Mouse (Mus musculus) stomach, embryonic 16.5 days (tissue): ENCODE data around the gene Ncoa3. TPM values are rescaled to one million over a fixed set of nuclear protein-coding genes. Genes with fewer than 3 reads are reported as not detected.

Experiments used
- ATAC-seq: fragments of 200-750 bp; cut with Nextera tagmentation; 2 replicates; pipeline ENCODE4 v1.8.0; 2017; ENCODE audit warnings: moderate number of reproducible peaks, moderate TSS enrichment; ENCODE audit not compliant: insufficient read depth, low FRiP score
- H3K27ac ChIP-seq: fragments of 300-500 bp; sonication (generic); 2 replicates; pipeline ENCODE4 v1.5.1; 2014; ENCODE audit warnings: low read length
- H3K27me3 ChIP-seq: fragments of 300-500 bp; sonication (generic); 2 replicates; pipeline ENCODE4 v1.6.1; 2014; ENCODE audit warnings: low read length, control low read depth, mixed read lengths; ENCODE audit not compliant: control insufficient read depth, insufficient read depth
- H3K36me3 ChIP-seq: fragments of 300-500 bp; sonication (generic); 2 replicates; pipeline ENCODE4 v1.6.1; 2014; ENCODE audit warnings: low read length; ENCODE audit not compliant: control insufficient read depth, insufficient read depth
- H3K4me1 ChIP-seq: fragments of 300-500 bp; sonication (generic); 2 replicates; pipeline ENCODE4 v1.6.1; 2014; ENCODE audit warnings: low read length, control low read depth, mixed read lengths; ENCODE audit not compliant: control insufficient read depth, insufficient read depth
- H3K4me2 ChIP-seq: fragments of 300-500 bp; sonication (generic); 2 replicates; pipeline ENCODE4 v1.6.1; 2014; ENCODE audit warnings: low read depth, low read length, mixed read lengths
- H3K4me3 ChIP-seq: fragments of 300-500 bp; sonication (generic); replicated peaks from 2 replicates; pipeline ENCODE4 v1.5.1; 2014; ENCODE audit warnings: mild to moderate bottlenecking, low read length
- H3K9ac ChIP-seq: fragments of 300-500 bp; sonication (generic); 2 replicates; pipeline ENCODE4 v1.6.1; 2014; ENCODE audit warnings: low read length
- H3K9me3 ChIP-seq: fragments of 300-500 bp; sonication (generic); replicated peaks from 2 replicates; pipeline ENCODE4 v1.6.1; 2016; ENCODE audit warnings: low read length, control low read depth; ENCODE audit not compliant: control insufficient read depth
- WGBS: fragments of 180-500 bp; shearing (Covaris S2); extraction: QIAGEN DNeasy Blood & Tissue Kit; methylation state at CpG from one replicate; pipeline ENCODE4 v1.1.7; 2014; 5-methylcytosine and 5-hydroxymethylcytosine counted together
- polyA plus RNA-seq: library from polyadenylated mRNA; unstranded; fragments of >200 nt; fragmentation: Nextera tagmentation; extraction: Ambion mirVana; gene quantifications from 2 replicates; pipeline ENCODE4 v1.2.1, GENCODE M21; 2015

Gene Ncoa3
- polyA plus RNA-seq, 1 experiment from 2014 or later: 15.7 TPM

DNA sequence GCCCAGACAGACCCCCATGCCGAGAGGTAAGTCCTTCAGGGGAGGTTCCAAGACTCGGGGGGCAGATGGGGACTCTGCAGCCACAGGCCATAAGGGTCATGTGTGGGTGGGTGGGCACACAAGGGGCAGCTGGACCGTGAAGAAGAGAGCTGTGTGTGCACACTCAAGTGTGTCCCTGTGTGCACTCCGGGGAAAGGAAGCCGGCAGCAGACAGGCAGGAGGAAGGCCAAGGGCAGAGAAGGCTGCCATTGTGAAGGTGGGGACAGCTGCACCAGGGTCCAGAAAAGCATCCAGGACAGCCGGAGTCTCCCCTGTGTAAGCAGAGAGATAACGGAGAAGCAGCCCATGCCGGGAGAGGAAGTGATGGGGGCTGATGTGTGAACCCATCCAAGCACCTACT lies 118.3 kb downstream of the Ncoa3 start:
- Histone ChIP-seq H3K4me2 (no peak overlapping the region), H3K9me3 (no peaks in the 10 kb centered on the region), H3K4me1 (peaks cover 16% of the 10 kb centered on the region), H3K27me3 (no peaks in the 10 kb centered on the region), H3K4me3 (no peak overlapping the region), H3K9ac (no peak overlapping the region), H3K36me3 (peaks cover 3% of the 10 kb centered on the region; the same call in 1 of the 2 replicates), H3K27ac (no peak overlapping the region)
- WGBS: 86% methylated on average over 8 of the region's 8 CpGs
- ATAC-seq: no peak

DNA sequence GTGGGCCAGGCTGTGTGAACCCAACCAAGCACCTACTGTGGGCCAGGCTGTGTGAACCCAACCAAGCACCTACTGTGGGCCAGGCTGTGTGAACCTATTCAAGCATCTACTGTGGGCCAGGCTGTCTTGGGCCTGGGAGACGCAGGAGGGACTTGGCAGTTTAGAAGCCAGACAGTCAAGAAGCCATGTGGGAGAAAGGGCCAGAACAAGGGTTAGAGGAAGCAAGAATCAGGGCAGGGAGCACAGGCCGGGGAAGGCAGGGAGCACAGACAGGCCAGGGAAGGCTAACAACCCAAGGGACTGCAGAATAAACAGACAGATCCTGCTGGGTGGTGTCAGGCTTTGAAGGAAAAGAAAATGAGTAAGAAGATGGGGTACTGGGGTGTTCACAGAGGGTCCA lies 118.8 kb downstream of the Ncoa3 start:
- no peak for ATAC-seq
- Histone ChIP-seq H3K4me1 (peaks cover 11% of the 10 kb centered on the region), H3K9ac (no peak overlapping the region), H3K9me3 (no peaks in the 10 kb centered on the region), H3K27me3 (no peaks in the 10 kb centered on the region), H3K36me3 (peaks cover 4% of the 10 kb centered on the region; the same call in 1 of the 2 replicates), H3K4me3 (no peak overlapping the region), H3K4me2 (no peak overlapping the region), H3K27ac (no peak overlapping the region)
- 81% methylated on average over 2 of the region's 2 CpGs for WGBS

DNA sequence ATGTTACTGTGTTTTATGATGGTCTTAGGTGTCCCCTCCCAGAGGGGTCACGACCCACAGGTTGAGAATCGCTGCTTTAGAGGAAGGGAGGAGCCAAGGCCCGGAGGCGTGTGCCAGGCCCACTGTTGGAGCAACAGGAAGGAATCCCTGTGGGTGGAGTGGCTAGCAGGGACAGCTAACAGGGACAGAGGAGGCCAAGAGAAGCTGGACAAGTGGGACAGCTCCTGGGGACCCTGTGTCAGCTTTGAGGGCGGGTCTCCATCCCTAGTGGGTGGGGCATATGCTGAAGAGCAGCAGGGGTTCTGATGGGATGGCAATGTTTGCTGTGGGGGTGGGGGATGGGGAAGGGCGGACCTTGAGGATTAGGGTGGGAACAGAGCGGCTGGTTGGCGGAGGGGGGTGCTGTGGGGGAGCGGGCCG lies 119.4 kb downstream of the Ncoa3 start:
- H3K27me3 ChIP-seq: no peaks in the 10 kb centered on the region
- H3K27ac ChIP-seq: no peak overlapping the region
- H3K4me2 ChIP-seq: no peak overlapping the region
- no peak for ATAC-seq
- peaks cover 5% of the 10 kb centered on the region; the same call in 1 of the 2 replicates for H3K4me1 ChIP-seq
- no peaks in the 10 kb centered on the region for H3K9me3 ChIP-seq
- H3K36me3 ChIP-seq: peaks cover 4% of the 10 kb centered on the region; the same call in 1 of the 2 replicates
- no peak overlapping the region for H3K9ac ChIP-seq
- H3K4me3 ChIP-seq: no peak overlapping the region
- WGBS: 55% methylated on average over 10 of the region's 10 CpGs

DNA sequence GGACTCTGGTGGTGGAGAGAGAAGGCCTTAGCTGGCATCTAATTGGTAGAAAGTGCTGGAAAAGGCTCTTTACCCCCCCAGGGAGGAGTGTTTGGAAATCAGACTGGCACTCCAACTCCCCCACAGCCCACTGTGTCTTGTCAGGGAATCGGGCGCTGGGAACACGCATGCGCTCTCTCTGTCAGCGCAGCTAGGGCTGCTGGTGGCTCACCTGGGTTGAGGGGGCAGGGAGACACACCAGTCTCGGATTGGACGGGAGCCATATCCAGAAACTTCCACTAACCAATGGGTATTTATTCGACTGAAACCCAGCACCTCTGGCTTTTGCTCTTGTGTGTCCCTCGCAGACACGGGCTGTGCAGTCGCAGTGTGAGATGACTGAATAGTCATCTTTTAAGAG lies 120.5 kb downstream of the Ncoa3 start:
- Histone ChIP-seq H3K4me2 (no peak overlapping the region), H3K27ac (no peak overlapping the region), H3K9me3 (no peaks in the 10 kb centered on the region), H3K4me3 (no peak overlapping the region), H3K27me3 (no peaks in the 10 kb centered on the region), H3K9ac (no peak overlapping the region), H3K36me3 (peaks cover 4% of the 10 kb centered on the region; the same call in 1 of the 2 replicates), H3K4me1 (0 out of 2 replicates have a peak, but pooled peaks cover 3% of the 10 kb centered on the region)
- WGBS: 92% methylated on average over 11 of the region's 11 CpGs
- no peak for ATAC-seq

GRCm38 (mm10) chr2:166115571-166116277 lies 123.3 kb downstream of the Ncoa3 start:
- Histone ChIP-seq H3K4me1 (no peaks in the 10 kb centered on the region), H3K27ac (no peak overlapping the region), H3K9ac (no peak overlapping the region), H3K36me3 (peaks cover 4% of the 10 kb centered on the region; the same call in 1 of the 2 replicates), H3K27me3 (no peaks in the 10 kb centered on the region), H3K9me3 (no peaks in the 10 kb centered on the region), H3K4me3 (no peak overlapping the region), H3K4me2 (no peak overlapping the region)
- 79% methylated on average over 15 of the region's 15 CpGs for WGBS
- ATAC-seq: peak; percentile 46; the same call in 1 of the 2 replicates

- Histone ChIP-seq H3K4me3 (no peak overlapping the region), H3K27me3 (no peaks in the 10 kb centered on the region), H3K4me1 (no peaks in the 10 kb centered on the region), H3K36me3 (peaks cover 4% of the 10 kb centered on the region; the same call in 1 of the 2 replicates), H3K9ac (no peak overlapping the region), H3K4me2 (no peak overlapping the region), H3K27ac (no peak overlapping the region), H3K9me3 (no peaks in the 10 kb centered on the region)
- no peak for ATAC-seq
- WGBS: 83% methylated on average over 7 of the region's 7 CpGs
Observed at GRCm38 (mm10) chr2:166116278-166116608, 123.8 kb downstream of the Ncoa3 start.

GRCm38 (mm10) chr2:166116704-166117103 lies 124.3 kb downstream of the Ncoa3 start:
- no peak overlapping the region for H3K9ac ChIP-seq
- 92% methylated on average over 16 of the region's 16 CpGs for WGBS
- no peak overlapping the region for H3K4me2 ChIP-seq
- H3K27me3 ChIP-seq: no peaks in the 10 kb centered on the region
- no peak overlapping the region for H3K27ac ChIP-seq
- H3K9me3 ChIP-seq: no peaks in the 10 kb centered on the region
- peaks cover 4% of the 10 kb centered on the region; the same call in 1 of the 2 replicates for H3K36me3 ChIP-seq
- no peak for ATAC-seq
- H3K4me3 ChIP-seq: no peak overlapping the region
- no peaks in the 10 kb centered on the region for H3K4me1 ChIP-seq

DNA sequence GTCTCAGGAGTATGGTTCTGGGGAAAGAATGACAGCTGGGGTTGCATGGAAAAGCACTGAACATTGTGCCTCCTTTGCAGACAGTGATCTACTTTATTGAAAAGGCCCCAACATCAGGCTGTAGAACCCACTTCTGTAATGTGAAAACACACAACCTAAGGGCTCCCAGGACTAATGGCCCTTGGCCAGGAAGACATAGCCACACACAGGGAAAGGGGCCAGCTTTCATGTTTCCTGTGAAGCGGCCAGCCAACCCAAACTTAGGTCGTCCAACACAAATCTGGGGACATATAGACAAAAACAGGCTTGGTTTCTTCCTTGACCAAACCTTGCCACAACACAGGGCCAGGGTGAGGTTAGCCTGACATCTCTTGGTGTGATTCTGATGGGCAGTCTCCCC lies 127.6 kb downstream of the Ncoa3 start:
- H3K36me3 ChIP-seq: peaks cover 4% of the 10 kb centered on the region; the same call in 1 of the 2 replicates
- no peak for ATAC-seq
- WGBS: 80% methylated on average over 2 of the region's 2 CpGs

GRCm38 (mm10) chr2:166121681-166122355 lies 129.4 kb downstream of the Ncoa3 start:
- Histone ChIP-seq H3K36me3 (no peaks in the 10 kb centered on the region), H3K27me3 (no peaks in the 10 kb centered on the region), H3K4me2 (no peak overlapping the region), H3K4me1 (peaks cover 5% of the 10 kb centered on the region; the same call in 1 of the 2 replicates), H3K4me3 (no peak overlapping the region), H3K9me3 (no peaks in the 10 kb centered on the region), H3K9ac (no peak overlapping the region), H3K27ac (no peak overlapping the region)
- peak; percentile 35; the same call in 1 of the 2 replicates for ATAC-seq
- WGBS: 68% methylated on average over 14 of the region's 14 CpGs

More for the DNA sequence above, 127.6 kb downstream of the Ncoa3 start:
- Histone ChIP-seq H3K4me3 (no peak overlapping the region), H3K27me3 (no peaks in the 10 kb centered on the region), H3K4me1 (no peaks in the 10 kb centered on the region), H3K9me3 (no peaks in the 10 kb centered on the region), H3K27ac (no peak overlapping the region), H3K9ac (no peak overlapping the region), H3K4me2 (no peak overlapping the region)
